ENCODE assay signal across 17 mouse cellular contexts in genomic region chr13:43936504-43936903, GRCm38 (mm10).
DNase-seq lines count a peak whose midpoint lies in the region; ATAC-seq lines count a peak whose summit lies in the region.
"Had no signal": no experiment of that assay in that cellular context is flagged by ENCODE, and none has a peak within 500 bp of the region (broad histone marks: within the 10 kb centered on the region; RNA-seq: fewer than 3 reads in every experiment).

No protein-coding gene starts in this region.

- no peak overlapping the region for H3K9ac ChIP-seq in neural tube, embryonic 11.5 days (ENCODE audit: low read length)
- no peak overlapping the region for H3K9ac ChIP-seq in forebrain, embryonic 12.5 days
- H3K9ac ChIP-seq in heart, embryonic 12.5 days: no peak overlapping the region
- H3K9ac ChIP-seq: embryonic facial prominence, embryonic 15.5 days; heart, embryonic 13.5 days; limb, embryonic 13.5 days; neural tube, embryonic 15.5 days had no signal

- no peaks in the 10 kb centered on the region for H3K9me3 ChIP-seq in neural tube, embryonic 11.5 days (ENCODE audit: control insufficient read depth, low read length)
- H3K9me3 ChIP-seq in forebrain, embryonic 12.5 days: peaks cover 3% of the 10 kb centered on the region; the same call in 1 of the 2 replicates
- no peaks in the 10 kb centered on the region; the same call in 1 of the 2 replicates for H3K9me3 ChIP-seq in heart, embryonic 12.5 days (replicated peaks)
- H3K9me3 ChIP-seq: embryonic facial prominence, embryonic 15.5 days; heart, embryonic 13.5 days; limb, embryonic 13.5 days; neural tube, embryonic 15.5 days had no signal

- H3K4me1 ChIP-seq in neural tube, embryonic 11.5 days (ENCODE audit: control insufficient read depth, insufficient read depth, low read length): peaks cover 9% of the 10 kb centered on the region; the same call in 1 of the 2 replicates
- peaks cover 36% of the 10 kb centered on the region for H3K4me1 ChIP-seq in forebrain, embryonic 12.5 days
- peaks cover 9% of the 10 kb centered on the region for H3K4me1 ChIP-seq in heart, embryonic 12.5 days (replicated peaks)
- H3K4me1 ChIP-seq: embryonic facial prominence, embryonic 15.5 days had no signal

- H3K36me3 ChIP-seq in neural tube, embryonic 11.5 days (ENCODE audit: control insufficient read depth, insufficient read depth, low read length): no peaks in the 10 kb centered on the region
- H3K36me3 ChIP-seq in forebrain, embryonic 12.5 days (replicated peaks): no peaks in the 10 kb centered on the region
- H3K36me3 ChIP-seq in heart, embryonic 12.5 days: no peaks in the 10 kb centered on the region
- H3K36me3 ChIP-seq: embryonic facial prominence, embryonic 15.5 days; heart, embryonic 13.5 days; limb, embryonic 13.5 days; neural tube, embryonic 15.5 days had no signal

- WGBS in neural tube, embryonic 11.5 days: 39% methylated on average over 4 of the region's 4 CpGs
- WGBS in forebrain, embryonic 12.5 days: 5% methylated on average over 4 of the region's 4 CpGs
- 62% methylated on average over 4 of the region's 4 CpGs for WGBS in heart, embryonic 12.5 days

- H3K27me3 ChIP-seq in neural tube, embryonic 11.5 days (ENCODE audit: control insufficient read depth, insufficient read depth, low read length): no peaks in the 10 kb centered on the region
- peaks cover 17% of the 10 kb centered on the region for H3K27me3 ChIP-seq in forebrain, embryonic 12.5 days
- no peaks in the 10 kb centered on the region for H3K27me3 ChIP-seq in heart, embryonic 12.5 days (replicated peaks)
- H3K27me3 ChIP-seq: embryonic facial prominence, embryonic 15.5 days; heart, embryonic 13.5 days; limb, embryonic 13.5 days; neural tube, embryonic 15.5 days had no signal

- no peak overlapping the region for H3K4me2 ChIP-seq in neural tube, embryonic 11.5 days (ENCODE audit: low read depth)
- H3K4me2 ChIP-seq in forebrain, embryonic 12.5 days: no peak overlapping the region
- H3K4me2 ChIP-seq in heart, embryonic 12.5 days: no peak overlapping the region
- H3K4me2 ChIP-seq: embryonic facial prominence, embryonic 15.5 days; heart, embryonic 13.5 days; limb, embryonic 13.5 days; neural tube, embryonic 15.5 days had no signal

- no peak overlapping the region for H3K4me3 ChIP-seq in neural tube, embryonic 11.5 days (ENCODE audit: low read depth, low read length)
- H3K4me3 ChIP-seq in forebrain, embryonic 12.5 days (replicated peaks): no peak overlapping the region
- H3K4me3 ChIP-seq in heart, embryonic 12.5 days: no peak overlapping the region
- H3K4me3 ChIP-seq: embryonic facial prominence, embryonic 15.5 days; heart, embryonic 13.5 days; limb, embryonic 13.5 days; neural tube, embryonic 15.5 days had no signal

- H3K27ac ChIP-seq in neural tube, embryonic 11.5 days (ENCODE audit: low read depth, low read length): no peak overlapping the region
- H3K27ac ChIP-seq in forebrain, embryonic 12.5 days: peak overlapping the region; percentile 16; the same call in 1 of the 2 replicates
- H3K27ac ChIP-seq in heart, embryonic 12.5 days (ENCODE audit: poor library complexity, severe bottlenecking): no peak overlapping the region
- H3K27ac ChIP-seq: embryonic facial prominence, embryonic 15.5 days; heart, embryonic 13.5 days; limb, embryonic 13.5 days; neural tube, embryonic 15.5 days had no signal

- DNase-seq in neural tube, embryonic 11.5 days (ENCODE audit: low spot score): peak; percentile 36
- DNase-seq in neural tube, embryonic 10.5 days (ENCODE audit: extremely low spot score, low spot score): no peak
- peak; percentile 48 for DNase-seq in mesoderm, embryonic 11.5 days (ENCODE audit: low read depth, low spot score)
- DNase-seq in lung, postnatal 14 days: no peak
- DNase-seq in layer of hippocampus, postnatal 10 days (ENCODE audit: low spot score in 2 of 2): no peak
- no peak for DNase-seq in cerebellum, postnatal 25 days
- DNase-seq: adrenal gland, postnatal 36 days; cerebellum, postnatal 14 days; heart, postnatal 4 days; kidney, adult 11 months; kidney, postnatal 25 days had no signal

- no peak for ATAC-seq in neural tube, embryonic 11.5 days (ENCODE audit: insufficient read depth, low FRiP score, low TSS enrichment)
- peak; percentile 75 for ATAC-seq in forebrain, embryonic 12.5 days (ENCODE audit: low FRiP score)
- ATAC-seq in heart, embryonic 12.5 days (ENCODE audit: insufficient number of reproducible peaks, low FRiP score): no peak

Comparison
In these comparisons a context has a peak if more than half of its experiments do, and no peak if none do; other contexts are left out.
1. DNase-seq: peak in neural tube, embryonic 11.5 days (single experiment) and mesoderm, embryonic 11.5 days (single experiment); none in neural tube, embryonic 10.5 days (single experiment), lung, postnatal 14 days (single experiment), layer of hippocampus, postnatal 10 days (0 of 2) and cerebellum, postnatal 25 days (0 of 2).